Mouse (Mus musculus): ENCODE measurements around the gene Phf23.

The Phf23 gene

DNA sequence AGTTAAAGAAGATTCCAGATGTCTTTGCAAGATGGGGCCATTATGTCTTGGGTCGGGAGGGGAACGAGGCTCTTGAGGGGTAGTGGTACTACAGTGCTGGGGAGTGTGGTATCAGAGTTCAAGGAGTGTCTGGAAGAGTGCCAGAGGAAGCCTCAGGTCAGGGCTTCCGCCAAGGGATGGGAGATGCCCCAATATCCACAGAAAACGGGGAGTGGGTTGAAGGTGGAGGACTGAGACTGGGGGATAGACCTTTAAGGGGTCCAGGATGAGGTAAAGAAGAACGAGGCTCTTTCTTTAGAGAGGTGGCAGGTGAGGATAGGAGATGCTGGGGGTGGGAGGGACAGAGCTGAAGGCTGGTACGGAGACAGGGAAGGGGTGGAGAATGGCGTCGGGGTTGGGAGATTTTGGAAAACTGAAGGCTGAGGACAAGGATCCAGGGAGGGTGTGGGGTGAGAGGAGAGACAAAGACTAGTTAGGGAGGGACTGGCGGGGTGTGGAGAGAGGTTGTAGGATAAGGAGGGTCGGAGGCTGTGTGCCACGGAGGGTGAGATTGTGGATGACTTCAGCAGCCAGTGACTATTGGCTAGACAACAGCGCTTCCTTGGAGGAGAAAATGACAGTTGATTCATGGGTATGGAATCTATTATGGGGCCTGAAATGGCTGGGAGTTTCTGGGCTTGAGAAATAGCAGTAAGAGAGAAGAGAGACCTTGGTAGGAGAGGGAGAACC is 33.0 kb downstream of the Phf23 start:
- Histone ChIP-seq H3K36me3 (ENCODE audit: insufficient read depth, low read length) (peaks cover 14% of the 10 kb centered on the region), H3K27me3 (ENCODE audit: insufficient read depth, low read length) (peaks cover 35% of the 10 kb centered on the region), H3K9me3 (ENCODE audit: low read length) (no peaks in the 10 kb centered on the region), H3K4me1 (replicated peaks; ENCODE audit: low read depth, low read length) (peaks cover 68% of the 10 kb centered on the region), H3K4me3 (replicated peaks; ENCODE audit: low read length) (peak overlapping the region; percentile 71)
- TF ChIP-seq POU5F1 (IDR thresholded peaks at IDR 0.05; ENCODE audit: borderline replicate concordance, low read length) (no peak), NANOG (IDR thresholded peaks at IDR 0.05; ENCODE audit: borderline replicate concordance, low read length) (no peak), CTCF (conservative IDR thresholded peaks at IDR 0.05; ENCODE audit: low read length) (no peak)

DNA sequence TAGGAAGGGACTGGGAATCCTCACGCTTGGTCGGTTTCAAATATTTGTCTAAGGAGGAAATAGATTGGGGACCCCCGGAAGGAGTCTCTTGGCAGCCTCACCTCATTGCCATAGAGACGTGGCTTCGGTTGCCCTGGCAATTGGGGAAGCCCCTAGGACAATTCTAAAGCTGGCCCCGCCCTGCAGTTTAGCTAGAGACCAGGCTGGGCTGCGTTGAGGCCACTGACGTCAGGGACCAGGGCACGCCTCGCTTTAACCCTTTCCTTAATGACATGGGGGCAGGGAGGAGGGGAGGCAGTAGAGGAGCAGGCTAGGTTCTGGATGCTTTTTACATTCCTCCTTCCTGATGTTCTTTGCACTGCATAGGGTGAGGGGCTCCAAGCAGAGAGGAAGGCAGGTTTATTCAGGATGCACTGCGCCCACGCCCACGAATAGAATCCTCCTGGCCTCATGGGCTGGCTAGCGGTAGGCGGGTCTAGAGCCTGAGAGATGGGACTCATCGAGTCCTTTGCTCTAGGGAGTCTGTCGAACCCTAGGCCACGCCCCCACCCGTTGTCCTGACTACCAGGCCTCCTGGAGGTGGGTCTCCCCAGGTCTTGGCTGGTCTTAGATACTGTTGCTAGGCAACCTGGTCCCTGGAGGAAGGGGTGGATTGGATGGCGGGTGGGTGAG is 33.7 kb downstream of the Phf23 start:
- Histone ChIP-seq H3K9me3 (ENCODE audit: low read length) (no peaks in the 10 kb centered on the region), H3K36me3 (ENCODE audit: insufficient read depth, low read length) (peaks cover 14% of the 10 kb centered on the region), H3K4me1 (replicated peaks; ENCODE audit: low read depth, low read length) (peaks cover 63% of the 10 kb centered on the region), H3K27me3 (ENCODE audit: insufficient read depth, low read length) (peaks cover 30% of the 10 kb centered on the region), H3K4me3 (replicated peaks; ENCODE audit: low read length) (peak overlapping the region; percentile 71)
- TF ChIP-seq CTCF (conservative IDR thresholded peaks at IDR 0.05; ENCODE audit: low read length) (no peak), POU5F1 (IDR thresholded peaks at IDR 0.05; ENCODE audit: borderline replicate concordance, low read length) (no peak), NANOG (IDR thresholded peaks at IDR 0.05; ENCODE audit: borderline replicate concordance, low read length) (no peak)

DNA sequence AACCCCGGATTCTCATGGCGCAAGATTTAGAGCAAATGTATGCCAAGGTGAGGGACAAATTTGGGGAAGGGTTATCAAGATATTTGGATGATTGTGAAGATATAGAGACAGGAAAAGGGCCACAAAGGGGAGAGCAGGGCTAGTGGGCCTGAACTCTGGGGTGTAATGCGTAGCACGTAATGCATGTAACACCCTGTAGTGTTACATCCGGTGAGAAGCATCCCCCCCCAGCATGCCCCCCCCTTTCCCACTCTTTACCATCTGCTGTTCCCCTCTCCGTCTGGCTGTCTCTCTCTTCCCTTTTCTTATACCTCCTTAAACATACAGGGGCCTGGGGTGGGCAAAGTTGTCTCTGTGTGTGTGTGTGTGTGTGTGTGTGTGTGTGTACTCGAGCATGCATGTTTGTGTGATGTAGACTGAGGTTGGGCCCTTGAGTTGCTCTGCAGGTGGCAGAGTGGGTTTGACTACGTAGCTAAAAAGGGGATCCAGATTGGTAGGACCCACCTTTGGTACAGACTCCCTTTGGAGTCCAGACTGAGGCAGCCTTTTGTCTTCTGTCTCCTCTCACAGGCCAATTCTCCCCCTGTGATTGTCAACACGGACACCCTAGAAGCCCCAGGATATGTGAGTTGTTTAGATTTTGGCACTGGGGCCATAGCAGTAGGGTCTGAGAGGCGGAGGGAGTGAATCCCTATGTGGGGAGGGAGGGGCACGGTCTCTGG is 34.4 kb downstream of the Phf23 start:
- Histone ChIP-seq H3K36me3 (ENCODE audit: insufficient read depth, low read length) (peaks cover 14% of the 10 kb centered on the region), H3K4me3 (replicated peaks; ENCODE audit: low read length) (0 out of 2 replicates have a peak overlapping the region, but pooled peaks have one; percentile 71), H3K27me3 (ENCODE audit: insufficient read depth, low read length) (peaks cover 24% of the 10 kb centered on the region), H3K4me1 (replicated peaks; ENCODE audit: low read depth, low read length) (peaks cover 61% of the 10 kb centered on the region), H3K9me3 (ENCODE audit: low read length) (no peaks in the 10 kb centered on the region)
- no peak for TF ChIP-seq NANOG (IDR thresholded peaks at IDR 0.05; ENCODE audit: borderline replicate concordance, low read length)
- no peak for TF ChIP-seq CTCF (conservative IDR thresholded peaks at IDR 0.05; ENCODE audit: low read length)
- TF ChIP-seq POU5F1 (IDR thresholded peaks at IDR 0.05; ENCODE audit: borderline replicate concordance, low read length) = no peak

DNA sequence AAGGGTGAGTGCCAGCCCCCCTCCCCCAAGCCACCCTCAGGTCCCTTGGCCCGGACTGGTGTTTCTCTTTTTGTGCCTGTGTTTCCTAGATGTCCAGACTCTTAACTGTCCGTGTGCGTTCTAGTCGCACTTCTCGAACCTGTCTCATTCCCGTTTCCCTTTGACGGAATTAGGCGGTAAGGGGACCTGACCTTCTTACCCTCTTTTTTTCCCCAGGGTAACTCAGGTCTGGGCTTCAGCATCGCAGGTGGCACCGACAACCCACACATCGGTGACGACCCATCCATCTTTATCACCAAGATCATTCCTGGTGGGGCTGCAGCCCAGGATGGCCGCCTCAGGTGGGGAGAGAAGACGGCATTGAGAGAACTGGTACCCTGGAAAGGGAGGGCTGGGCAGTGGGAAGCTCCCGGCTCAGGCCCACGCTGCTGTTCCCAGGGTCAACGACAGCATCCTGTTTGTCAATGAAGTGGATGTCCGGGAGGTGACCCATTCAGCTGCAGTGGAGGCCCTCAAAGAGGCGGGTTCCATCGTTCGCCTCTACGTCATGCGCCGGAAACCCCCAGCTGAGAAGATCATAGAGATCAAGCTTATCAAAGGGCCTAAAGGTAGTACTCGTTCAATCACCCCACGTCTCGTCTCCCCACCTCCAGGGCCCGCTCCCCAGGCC is 35.2 kb downstream of the Phf23 start:
- TF ChIP-seq POU5F1 (IDR thresholded peaks at IDR 0.05; ENCODE audit: borderline replicate concordance, low read length) = no peak
- TF ChIP-seq NANOG (IDR thresholded peaks at IDR 0.05; ENCODE audit: borderline replicate concordance, low read length) = no peak
- TF ChIP-seq CTCF (conservative IDR thresholded peaks at IDR 0.05; ENCODE audit: low read length) = no peak
- H3K9me3 ChIP-seq (ENCODE audit: low read length) = no peaks in the 10 kb centered on the region
- peaks cover 56% of the 10 kb centered on the region for H3K4me1 ChIP-seq (replicated peaks; ENCODE audit: low read depth, low read length)
- H3K36me3 ChIP-seq (ENCODE audit: insufficient read depth, low read length) = peaks cover 14% of the 10 kb centered on the region
- H3K4me3 ChIP-seq (replicated peaks; ENCODE audit: low read length) = no peak overlapping the region
- H3K27me3 ChIP-seq (ENCODE audit: insufficient read depth, low read length) = peaks cover 16% of the 10 kb centered on the region

DNA sequence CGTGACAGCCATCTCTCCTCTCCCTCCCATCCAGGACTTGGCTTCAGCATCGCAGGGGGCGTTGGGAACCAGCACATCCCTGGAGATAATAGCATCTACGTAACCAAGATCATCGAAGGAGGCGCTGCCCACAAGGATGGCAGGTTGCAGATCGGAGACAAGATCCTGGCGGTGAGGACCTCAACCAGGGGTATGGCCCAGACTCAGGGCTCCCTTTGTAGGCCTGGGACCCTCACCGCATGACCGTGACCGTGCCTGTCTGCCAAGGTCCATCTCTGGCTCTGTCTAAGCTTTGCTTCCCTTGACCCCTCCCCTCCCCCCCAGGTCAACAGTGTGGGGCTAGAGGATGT is 35.7 kb downstream of the Phf23 start:
- H3K36me3 ChIP-seq (ENCODE audit: insufficient read depth, low read length) = peaks cover 14% of the 10 kb centered on the region
- peaks cover 51% of the 10 kb centered on the region for H3K4me1 ChIP-seq (replicated peaks; ENCODE audit: low read depth, low read length)
- H3K9me3 ChIP-seq (ENCODE audit: low read length) = no peaks in the 10 kb centered on the region
- TF ChIP-seq POU5F1 (IDR thresholded peaks at IDR 0.05; ENCODE audit: borderline replicate concordance, low read length) (no peak), CTCF (conservative IDR thresholded peaks at IDR 0.05; ENCODE audit: low read length) (no peak), NANOG (IDR thresholded peaks at IDR 0.05; ENCODE audit: borderline replicate concordance, low read length) (no peak)
- peaks cover 11% of the 10 kb centered on the region for H3K27me3 ChIP-seq (ENCODE audit: insufficient read depth, low read length)
- H3K4me3 ChIP-seq (replicated peaks; ENCODE audit: low read length) = no peak overlapping the region

DNA sequence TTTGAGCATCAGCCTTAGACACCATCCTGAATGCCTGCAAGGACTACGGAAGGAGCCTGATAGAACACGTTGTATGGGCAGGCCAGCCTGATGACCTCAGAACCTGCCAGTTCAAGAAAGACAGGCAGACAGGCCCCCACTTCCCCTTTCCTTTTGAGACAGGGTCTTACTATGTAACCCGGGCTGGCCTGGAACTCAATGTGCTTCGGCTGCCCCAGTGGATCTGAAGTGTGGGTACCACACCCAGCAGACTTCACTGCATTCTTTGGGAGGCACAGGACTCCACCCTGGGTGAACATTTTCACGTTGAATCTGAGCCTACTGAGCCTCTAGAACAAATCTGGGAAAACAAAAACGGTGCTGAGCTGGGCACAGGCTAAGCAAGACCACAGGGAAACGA is 42.6 kb downstream of the Phf23 start:
- Histone ChIP-seq H3K4me1 (replicated peaks; ENCODE audit: low read depth, low read length) (peaks cover 37% of the 10 kb centered on the region), H3K36me3 (ENCODE audit: insufficient read depth, low read length) (no peaks in the 10 kb centered on the region), H3K4me3 (replicated peaks; ENCODE audit: low read length) (no peak overlapping the region), H3K9me3 (ENCODE audit: low read length) (no peaks in the 10 kb centered on the region), H3K27me3 (ENCODE audit: insufficient read depth, low read length) (peaks cover 6% of the 10 kb centered on the region; the same call in 1 of the 2 replicates)
- no peak for TF ChIP-seq POU5F1 (IDR thresholded peaks at IDR 0.05; ENCODE audit: borderline replicate concordance, low read length)
- no peak for TF ChIP-seq NANOG (IDR thresholded peaks at IDR 0.05; ENCODE audit: borderline replicate concordance, low read length)
- TF ChIP-seq CTCF (conservative IDR thresholded peaks at IDR 0.05; ENCODE audit: low read length) = no peak

DNA sequence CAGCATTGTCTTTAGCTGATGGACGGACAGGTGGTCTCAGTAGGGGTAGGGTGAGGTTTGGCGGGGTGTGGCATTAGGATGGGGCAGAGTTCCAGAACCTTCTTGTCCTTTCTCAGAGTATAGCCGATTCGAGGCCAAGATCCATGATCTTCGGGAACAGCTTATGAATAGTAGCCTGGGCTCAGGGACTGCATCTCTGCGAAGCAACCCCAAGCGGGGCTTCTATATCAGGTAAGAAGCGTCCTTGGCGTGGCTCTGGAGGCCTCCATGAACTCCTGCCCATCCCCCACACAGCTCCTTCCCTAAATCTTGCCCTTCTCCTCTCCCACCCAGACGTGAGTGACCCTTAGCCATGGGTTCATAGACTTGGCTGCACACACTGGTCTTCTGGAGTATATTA is 44.1 kb downstream of the Phf23 start:
- TF ChIP-seq NANOG (IDR thresholded peaks at IDR 0.05; ENCODE audit: borderline replicate concordance, low read length) = no peak
- no peak for TF ChIP-seq POU5F1 (IDR thresholded peaks at IDR 0.05; ENCODE audit: borderline replicate concordance, low read length)
- TF ChIP-seq CTCF (conservative IDR thresholded peaks at IDR 0.05; ENCODE audit: low read length) = no peak
- peaks cover 6% of the 10 kb centered on the region; the same call in 1 of the 2 replicates for H3K27me3 ChIP-seq (ENCODE audit: insufficient read depth, low read length)
- H3K4me1 ChIP-seq (replicated peaks; ENCODE audit: low read depth, low read length) = peaks cover 49% of the 10 kb centered on the region
- no peaks in the 10 kb centered on the region for H3K36me3 ChIP-seq (ENCODE audit: insufficient read depth, low read length)
- no peaks in the 10 kb centered on the region for H3K9me3 ChIP-seq (ENCODE audit: low read length)
- no peak overlapping the region for H3K4me3 ChIP-seq (replicated peaks; ENCODE audit: low read length)

DNA sequence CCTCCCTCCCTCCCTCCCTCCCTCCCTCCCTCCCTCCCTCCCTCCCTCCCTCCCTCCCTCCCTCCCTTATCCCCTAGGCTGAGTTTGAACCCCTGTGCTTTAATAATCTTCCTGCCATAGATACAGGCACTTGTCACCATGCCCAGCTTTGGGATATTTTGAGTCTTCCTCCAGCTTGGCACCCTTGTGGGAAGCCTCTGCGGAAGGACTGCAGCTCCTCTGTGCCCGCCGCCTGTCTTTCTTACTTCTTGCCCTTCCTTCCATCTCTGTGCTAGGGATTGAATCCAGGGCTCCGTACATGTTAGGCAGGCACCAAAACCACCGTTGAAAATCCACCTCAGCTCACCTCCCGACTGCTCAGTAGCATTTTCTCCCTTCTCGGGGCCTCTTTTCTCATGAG is 44.6 kb downstream of the Phf23 start:
- peaks cover 49% of the 10 kb centered on the region for H3K4me1 ChIP-seq (replicated peaks; ENCODE audit: low read depth, low read length)
- no peaks in the 10 kb centered on the region for H3K9me3 ChIP-seq (ENCODE audit: low read length)
- peaks cover 6% of the 10 kb centered on the region; the same call in 1 of the 2 replicates for H3K27me3 ChIP-seq (ENCODE audit: insufficient read depth, low read length)
- no peaks in the 10 kb centered on the region for H3K36me3 ChIP-seq (ENCODE audit: insufficient read depth, low read length)
- H3K4me3 ChIP-seq (replicated peaks; ENCODE audit: low read length) = no peak overlapping the region
- TF ChIP-seq POU5F1 (IDR thresholded peaks at IDR 0.05; ENCODE audit: borderline replicate concordance, low read length) = no peak
- no peak for TF ChIP-seq CTCF (conservative IDR thresholded peaks at IDR 0.05; ENCODE audit: low read length)
- TF ChIP-seq NANOG (IDR thresholded peaks at IDR 0.05; ENCODE audit: borderline replicate concordance, low read length) = no peak

Measured in E14TG2a.4 (cell line).